Mouse (Mus musculus) olfactory bulb, adult 2 months (tissue): ENCODE results near the gene Prkar2a.

Experiments
- CTCF ChIP-seq: fragments of 200-500 bp; IDR thresholded peaks from 2 replicates; pipeline ENCODE4 v1.5.1; 2012; ENCODE audit warnings: low read depth, mild to moderate bottlenecking, low read length, moderate library complexity; ENCODE audit not compliant: insufficient read depth
- POLR2A ChIP-seq: fragments of 200-500 bp; IDR thresholded peaks from 2 replicates; pipeline ENCODE4 v1.6.1; 2012; ENCODE audit warnings: mild to moderate bottlenecking, low read depth, low read length, moderate library complexity; ENCODE audit not compliant: insufficient read depth

GRCm38 (mm10) chr9:108795762-108796161 lies 106.6 kb downstream of the Prkar2a start:
- no peak for TF ChIP-seq POLR2A
- no peak for TF ChIP-seq CTCF
